Mouse (Mus musculus) embryonic facial prominence, embryonic 10.5 days (tissue): ENCODE measurements around the gene Negr1. TPM values are rescaled to one million over a fixed set of nuclear protein-coding genes. Genes with fewer than 3 reads are reported as not detected.
A peak's percentile ranks its signal among the peaks of the same experiment; 100 is the strongest.

Source experiments
- DNase-seq: peaks from one replicate; pipeline ENCODE4 v3.0.0-alpha.2; 2017; ENCODE audit warnings: low spot score
- H3K27ac ChIP-seq: fragments of 300-500 bp; sonication (generic); replicated peaks from 2 replicates; pipeline ENCODE4 v1.5.1; 2016; ENCODE audit warnings: mild to moderate bottlenecking
- H3K27me3 ChIP-seq: fragments of 300-500 bp; sonication (generic); replicated peaks from 2 replicates; pipeline ENCODE4 v1.6.1; 2016; ENCODE audit warnings: low read depth, mild to moderate bottlenecking; ENCODE audit not compliant: poor library complexity, severe bottlenecking
- H3K36me3 ChIP-seq: fragments of 300-500 bp; sonication (generic); replicated peaks from 2 replicates; pipeline ENCODE4 v1.6.1; 2016; ENCODE audit warnings: mild to moderate bottlenecking, moderate library complexity
- H3K4me1 ChIP-seq: fragments of 300-500 bp; sonication (generic); 2 replicates; pipeline ENCODE4 v1.6.1; 2016
- H3K4me3 ChIP-seq: fragments of 300-500 bp; sonication (generic); 2 replicates; pipeline ENCODE4 v1.5.1; 2016; ENCODE audit warnings: mild to moderate bottlenecking, moderate library complexity
- H3K9me3 ChIP-seq: fragments of 300-500 bp; sonication (generic); 2 replicates; pipeline ENCODE4 v1.6.1; 2016; ENCODE audit warnings: mild to moderate bottlenecking
- WGBS: fragments of 180-500 bp; shearing (Covaris S2); methylation state at CpG from one replicate; pipeline ENCODE4 v1.1.7; 2016; 5-methylcytosine and 5-hydroxymethylcytosine counted together
- polyA plus RNA-seq: library from polyadenylated mRNA; unstranded; fragments of >200 nt; fragmentation: Nextera tagmentation; extraction: Ambion mirVana; gene quantifications from 2 replicates; pipeline ENCODE4 v1.2.1, GENCODE M21; 2016

Negr1 gene
- 2.7 and 3.6 TPM in 2 replicates for polyA plus RNA-seq

DNA sequence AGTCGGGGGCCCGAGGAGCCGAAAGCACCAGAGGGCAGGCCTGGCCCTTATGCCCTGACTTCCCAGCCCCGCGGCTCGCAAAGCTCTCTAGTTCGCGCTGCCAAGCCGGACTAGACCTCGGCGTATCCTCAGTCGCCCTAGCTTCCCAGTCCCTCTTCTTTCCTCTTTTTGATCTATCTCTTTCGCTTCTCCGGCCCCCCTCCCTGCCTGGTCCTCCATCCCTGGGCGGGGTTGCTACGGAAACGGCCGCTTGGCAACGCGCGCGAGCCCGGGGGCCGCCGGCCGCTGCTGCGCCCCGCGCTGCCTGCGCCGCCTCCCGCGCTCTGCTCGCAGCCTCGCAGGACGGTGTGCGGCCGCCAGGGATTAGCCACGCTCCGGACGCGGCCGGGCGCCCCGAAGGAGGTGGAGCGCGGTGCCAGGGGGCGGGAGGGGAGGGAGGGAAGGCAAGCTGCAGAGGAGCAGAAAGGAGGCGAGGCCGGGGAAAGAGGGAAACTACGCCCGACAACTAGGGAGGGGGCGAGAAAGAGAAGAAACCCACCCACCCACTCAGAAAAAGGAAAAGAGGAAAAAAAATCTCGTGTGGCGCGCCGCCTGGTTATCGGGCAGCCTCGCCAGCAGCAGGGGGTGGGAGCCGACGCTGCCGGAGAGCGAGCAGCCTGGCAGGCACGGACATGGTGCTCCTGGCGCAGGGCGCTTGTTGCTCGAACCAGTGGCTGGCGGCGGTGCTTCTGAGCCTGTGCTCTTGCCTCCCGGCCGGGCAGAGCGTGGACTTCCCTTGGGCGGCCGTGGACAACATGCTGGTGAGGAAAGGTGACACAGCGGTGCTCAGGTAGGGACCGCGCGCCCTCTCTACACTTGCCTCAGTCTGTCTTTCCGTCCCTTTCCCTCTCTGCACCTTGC is at the start of gene Negr1:
TSS of gene Negr1 (plus strand) at position 271 of the 900 bp plus-strand sequence.
- Histone ChIP-seq H3K4me3 (peak within 1 kb of the TSS; percentile 76), H3K27ac (peak within 1 kb of the TSS; percentile 89), H3K36me3 (no peaks in the 10 kb centered on the region), H3K9me3 (no peaks in the 10 kb centered on the region), H3K27me3 (peaks cover 65% of the 10 kb centered on the region), H3K4me1 (peaks cover 25% of the 10 kb centered on the region)
- under 1% methylated on average over 79 of the region's 79 CpGs for WGBS
- peak; percentile 84 for DNase-seq

GRCm38 (mm10) chr3:156526461-156526933 is 35.1 kb upstream of the Negr1 start:
- H3K27me3 ChIP-seq, result no peaks in the 10 kb centered on the region
- no peak overlapping the region for H3K4me3 ChIP-seq
- 79% methylated on average over 8 of the region's 8 CpGs for WGBS
- no peaks in the 10 kb centered on the region for H3K4me1 ChIP-seq
- H3K9me3 ChIP-seq, result no peaks in the 10 kb centered on the region
- H3K36me3 ChIP-seq, result no peaks in the 10 kb centered on the region
- H3K27ac ChIP-seq, result no peak overlapping the region
- DNase-seq, result no peak

GRCm38 (mm10) chr3:156527231-156527995 is 34.2 kb upstream of the Negr1 start:
- WGBS, result 87% methylated on average over 2 of the region's 2 CpGs
- H3K4me1 ChIP-seq, result no peaks in the 10 kb centered on the region
- H3K27me3 ChIP-seq, result no peaks in the 10 kb centered on the region
- H3K36me3 ChIP-seq, result no peaks in the 10 kb centered on the region
- no peak overlapping the region for H3K27ac ChIP-seq
- no peak overlapping the region for H3K4me3 ChIP-seq
- H3K9me3 ChIP-seq, result no peaks in the 10 kb centered on the region
- DNase-seq, result no peak

DNA sequence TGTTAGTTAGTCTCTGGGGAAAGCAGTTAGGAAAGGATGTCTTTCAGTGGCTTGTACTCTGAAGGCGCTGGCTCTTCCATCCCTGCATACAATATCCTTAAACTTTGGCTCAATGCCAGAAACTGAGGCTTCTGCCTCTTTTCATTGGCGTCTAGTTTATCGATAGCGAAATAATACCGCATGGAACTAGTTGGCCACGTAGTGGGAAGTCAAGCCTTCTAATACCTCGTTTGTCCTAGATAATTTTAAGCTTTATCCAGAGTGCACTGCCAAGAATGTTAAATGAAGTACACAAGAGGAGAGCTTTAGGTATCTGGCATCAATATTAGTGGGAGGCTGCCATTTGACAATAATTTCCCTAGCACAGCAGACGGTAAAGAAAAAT is 2.2 kb upstream of the Negr1 start:
- DNase-seq, result no peak
- H3K4me1 ChIP-seq, result peaks cover 25% of the 10 kb centered on the region
- peaks cover 60% of the 10 kb centered on the region for H3K27me3 ChIP-seq
- H3K36me3 ChIP-seq, result no peaks in the 10 kb centered on the region
- H3K4me3 ChIP-seq, result peak overlapping the region; percentile 76; the same call in 1 of the 2 replicates
- 31% methylated on average over 8 of the region's 8 CpGs for WGBS
- H3K9me3 ChIP-seq, result no peaks in the 10 kb centered on the region
- H3K27ac ChIP-seq, result no peak overlapping the region

GRCm38 (mm10) chr3:156559826-156560471 is 1.6 kb upstream of the Negr1 start:
- peak; percentile 21 for DNase-seq
- Histone ChIP-seq H3K4me3 (peak overlapping the region; percentile 76), H3K9me3 (no peaks in the 10 kb centered on the region), H3K36me3 (no peaks in the 10 kb centered on the region), H3K27me3 (peaks cover 64% of the 10 kb centered on the region), H3K27ac (peak overlapping the region; percentile 89; the same call in 1 of the 2 replicates), H3K4me1 (peaks cover 25% of the 10 kb centered on the region)
- WGBS, result 3% methylated on average over 19 of the region's 19 CpGs

DNA sequence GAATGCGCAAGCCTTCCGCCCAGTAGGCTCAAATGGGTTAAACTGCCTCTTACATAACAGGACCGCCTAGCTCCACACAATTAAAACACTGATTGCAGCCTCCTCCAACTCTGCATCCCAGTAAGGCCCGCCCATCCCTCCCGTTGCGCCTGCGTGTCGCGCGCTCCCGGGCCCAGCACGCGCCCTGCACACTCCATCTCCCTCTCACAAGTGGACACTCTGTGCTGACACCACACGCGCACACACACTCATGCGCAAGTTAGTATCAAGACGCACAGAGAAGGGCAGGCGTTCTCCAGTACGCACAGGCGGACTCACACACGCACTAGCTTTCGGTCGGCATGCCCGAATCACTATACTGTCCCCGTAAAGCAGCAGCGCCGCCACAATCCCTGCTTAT is 828 bp upstream of the Negr1 start:
- H3K27ac ChIP-seq, result peak overlapping the region; percentile 89
- peak; percentile 89 for DNase-seq
- H3K27me3 ChIP-seq, result peaks cover 65% of the 10 kb centered on the region
- peaks cover 25% of the 10 kb centered on the region for H3K4me1 ChIP-seq
- H3K9me3 ChIP-seq, result no peaks in the 10 kb centered on the region
- WGBS, result under 1% methylated on average over 27 of the region's 27 CpGs
- H3K36me3 ChIP-seq, result no peaks in the 10 kb centered on the region
- peak overlapping the region; percentile 76 for H3K4me3 ChIP-seq

DNA sequence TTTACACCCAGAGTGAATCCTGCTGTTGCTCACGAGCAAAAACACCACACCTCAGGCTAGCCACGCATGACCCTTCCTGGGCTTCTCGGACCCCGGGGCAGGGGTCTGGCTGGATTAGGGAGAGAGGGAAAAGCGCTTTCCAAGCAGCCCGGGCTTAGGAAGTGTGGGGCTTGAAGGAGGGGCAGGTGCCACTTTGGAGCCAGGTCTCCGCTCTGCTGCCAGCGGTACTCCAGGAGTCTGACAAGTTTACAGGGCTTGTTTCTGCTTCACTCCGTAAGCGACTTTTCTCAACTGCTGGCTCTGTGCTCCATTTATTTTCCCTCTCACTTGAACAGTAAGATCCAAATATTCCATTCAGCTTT is 811 bp downstream of the Negr1 start:
- peaks cover 63% of the 10 kb centered on the region for H3K27me3 ChIP-seq
- peaks cover 25% of the 10 kb centered on the region for H3K4me1 ChIP-seq
- peak overlapping the region; percentile 76 for H3K4me3 ChIP-seq
- no peak for DNase-seq
- H3K9me3 ChIP-seq, result no peaks in the 10 kb centered on the region
- no peaks in the 10 kb centered on the region for H3K36me3 ChIP-seq
- H3K27ac ChIP-seq, result peak overlapping the region; percentile 89
- WGBS, result under 1% methylated on average over 10 of the region's 10 CpGs

GRCm38 (mm10) chr3:156562796-156563195 is 1.2 kb downstream of the Negr1 start:
- DNase-seq, result peak; percentile 8
- no peak overlapping the region for H3K27ac ChIP-seq

DNA sequence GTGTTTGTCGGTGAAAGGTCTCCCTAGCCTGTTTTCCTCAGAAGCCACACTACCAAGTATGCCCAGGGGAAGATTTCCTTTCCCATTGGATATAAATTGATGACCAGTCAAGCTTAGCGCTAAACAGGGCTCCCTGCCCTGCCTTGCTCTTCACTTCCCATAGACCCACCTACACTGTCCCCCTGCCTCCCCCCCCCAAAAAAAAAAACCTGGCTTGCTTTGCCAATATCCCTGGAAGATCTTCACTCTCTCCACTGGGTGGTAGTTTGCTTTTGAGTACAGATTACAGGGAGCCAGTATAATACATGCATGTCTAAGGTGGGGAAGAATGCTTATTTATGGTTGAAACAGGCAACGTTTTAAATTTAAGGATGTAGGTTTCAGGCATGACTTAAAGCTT is 1.8 kb downstream of the Negr1 start:
- H3K27me3 ChIP-seq, result peaks cover 54% of the 10 kb centered on the region
- WGBS, result 20% methylated on average over 3 of the region's 3 CpGs
- H3K36me3 ChIP-seq, result no peaks in the 10 kb centered on the region
- no peaks in the 10 kb centered on the region for H3K9me3 ChIP-seq
- no peak overlapping the region for H3K27ac ChIP-seq
- peaks cover 25% of the 10 kb centered on the region for H3K4me1 ChIP-seq
- peak overlapping the region; percentile 76; the same call in 1 of the 2 replicates for H3K4me3 ChIP-seq
- DNase-seq, result peak; percentile 7

More at GRCm38 (mm10) chr3:156562796-156563195, 1.2 kb downstream of the Negr1 start:
- H3K4me3 ChIP-seq, result peak overlapping the region; percentile 76
- no peaks in the 10 kb centered on the region for H3K36me3 ChIP-seq
- peaks cover 59% of the 10 kb centered on the region for H3K27me3 ChIP-seq
- 21% methylated on average over 2 of the region's 2 CpGs for WGBS
- no peaks in the 10 kb centered on the region for H3K9me3 ChIP-seq
- peaks cover 25% of the 10 kb centered on the region for H3K4me1 ChIP-seq

- no peaks in the 10 kb centered on the region for H3K27me3 ChIP-seq
- H3K27ac ChIP-seq, result no peak overlapping the region
- no peaks in the 10 kb centered on the region for H3K9me3 ChIP-seq
- H3K36me3 ChIP-seq, result no peaks in the 10 kb centered on the region
- 63% methylated on average over 2 of the region's 2 CpGs for WGBS
- H3K4me3 ChIP-seq, result no peak overlapping the region
- no peak for DNase-seq
- H3K4me1 ChIP-seq, result no peaks in the 10 kb centered on the region
Measured at GRCm38 (mm10) chr3:156573465-156573864, 11.9 kb downstream of the Negr1 start.

GRCm38 (mm10) chr3:156576292-156576691 is 14.7 kb downstream of the Negr1 start:
- 86% methylated on average over 1 of the region's 1 CpGs for WGBS
- no peaks in the 10 kb centered on the region for H3K9me3 ChIP-seq
- no peaks in the 10 kb centered on the region for H3K36me3 ChIP-seq
- H3K4me1 ChIP-seq, result no peaks in the 10 kb centered on the region
- no peaks in the 10 kb centered on the region for H3K27me3 ChIP-seq
- H3K27ac ChIP-seq, result no peak overlapping the region
- H3K4me3 ChIP-seq, result no peak overlapping the region
- DNase-seq, result peak; percentile 9

GRCm38 (mm10) chr3:156590612-156591011 is 29.0 kb downstream of the Negr1 start:
- no peak overlapping the region for H3K27ac ChIP-seq
- WGBS, result 91% methylated on average over 4 of the region's 4 CpGs
- H3K4me1 ChIP-seq, result no peaks in the 10 kb centered on the region
- no peak overlapping the region for H3K4me3 ChIP-seq
- DNase-seq, result no peak
- no peaks in the 10 kb centered on the region for H3K9me3 ChIP-seq
- H3K27me3 ChIP-seq, result no peaks in the 10 kb centered on the region
- no peaks in the 10 kb centered on the region for H3K36me3 ChIP-seq
